Mouse (Mus musculus) brown adipose tissue, adult 24 weeks (tissue): ENCODE data around the gene Arid3b. TPM values are rescaled to one million over a fixed set of nuclear protein-coding genes. Genes with fewer than 3 reads are reported as not detected.
"Not testable (repeated sequence)": the region's sequence is repeated elsewhere in the genome, so short reads cannot be mapped to it uniquely, and the experiment has no call there.

Source experiments
- H3K27ac ChIP-seq: fragments of 200-500 bp; replicated peaks from 2 replicates; pipeline ENCODE4 v1.5.1; 2012; ENCODE audit warnings: low read depth, mild to moderate bottlenecking, low read length
- H3K4me1 ChIP-seq: fragments of 200-500 bp; 2 replicates; pipeline ENCODE4 v1.6.1; 2012; ENCODE audit warnings: low read length, mixed read lengths; ENCODE audit not compliant: control insufficient read depth, insufficient read depth, insufficient read length
- H3K4me3 ChIP-seq: fragments of 200-500 bp; 2 replicates; pipeline ENCODE4 v1.5.1; 2012; ENCODE audit warnings: low read depth, mild to moderate bottlenecking, low read length, moderate library complexity; ENCODE audit not compliant: insufficient read depth
- polyA plus RNA-seq: library from polyadenylated mRNA; stranded (reverse); fragments of >200 nt; gene quantifications from 2 replicates; pipeline ENCODE4 v1.2.4, GENCODE M21; 2012; ENCODE audit not compliant: missing spikeins, insufficient read depth, insufficient read length

Arid3b gene
- polyA plus RNA-seq: 2.6 and 4.5 TPM in 2 replicates

DNA sequence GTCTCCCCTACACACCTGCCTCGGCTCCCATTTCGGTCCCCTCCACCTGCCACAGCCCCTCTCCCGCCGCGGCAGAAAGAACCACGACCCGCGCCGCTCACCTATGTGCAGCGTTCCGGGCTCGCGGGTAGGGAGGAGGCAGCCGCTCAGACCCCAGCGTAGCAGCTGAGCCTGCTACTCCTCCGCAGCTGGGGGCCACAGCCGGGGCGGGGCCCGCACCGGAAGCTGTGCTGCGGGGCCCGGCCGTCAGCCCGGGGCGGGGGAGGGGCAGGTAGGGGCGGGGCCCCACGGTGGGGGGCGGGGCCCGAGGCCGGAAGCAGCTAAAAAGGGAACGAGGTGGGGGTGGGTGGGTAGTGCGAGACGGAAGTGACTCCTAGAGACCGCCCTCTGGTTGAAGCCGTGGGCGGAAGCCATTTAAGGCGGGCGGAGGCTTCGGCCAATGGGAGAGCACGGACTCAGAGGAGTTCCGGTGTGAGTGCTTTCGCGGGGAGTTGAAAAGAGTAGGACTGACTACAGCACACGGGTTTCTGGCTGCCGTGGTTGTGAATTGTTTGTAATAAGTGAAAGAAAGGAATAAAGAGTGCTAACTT lies at the start of gene Arid3b:
TSS of gene Arid3b (minus strand) at position 213 of the 590 bp plus-strand sequence.
- Histone ChIP-seq H3K27ac (peak within 1 kb of the TSS; percentile 23; the same call in 1 of the 2 replicates), H3K4me3 (peak within 1 kb of the TSS; percentile 86), H3K4me1 (peaks cover 3% of the 10 kb centered on the region; the same call in 1 of the 2 replicates)

DNA sequence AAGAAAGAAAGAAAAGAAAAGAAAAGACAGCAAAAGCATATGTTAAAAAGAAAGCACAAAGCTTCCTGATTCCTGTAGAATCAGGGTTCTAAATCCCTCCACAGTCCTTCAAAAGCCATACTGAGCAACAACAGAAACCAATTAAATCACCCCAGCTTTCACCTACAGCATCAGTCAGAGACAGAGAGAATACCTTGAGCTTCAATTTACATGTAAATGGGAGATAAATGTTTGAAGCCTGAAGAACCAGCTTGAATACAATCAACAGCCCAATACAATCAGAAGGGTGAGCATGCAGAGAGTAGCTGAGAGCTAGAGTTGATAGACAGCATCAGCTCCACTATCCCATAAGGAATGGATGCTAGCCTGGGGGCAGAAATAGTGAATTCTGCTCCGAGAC lies 46.8 kb upstream of the Arid3b start:
- H3K4me1 ChIP-seq: no peaks in the 10 kb centered on the region
- H3K27ac ChIP-seq: no peak overlapping the region
- H3K4me3 ChIP-seq: no peak overlapping the region

DNA sequence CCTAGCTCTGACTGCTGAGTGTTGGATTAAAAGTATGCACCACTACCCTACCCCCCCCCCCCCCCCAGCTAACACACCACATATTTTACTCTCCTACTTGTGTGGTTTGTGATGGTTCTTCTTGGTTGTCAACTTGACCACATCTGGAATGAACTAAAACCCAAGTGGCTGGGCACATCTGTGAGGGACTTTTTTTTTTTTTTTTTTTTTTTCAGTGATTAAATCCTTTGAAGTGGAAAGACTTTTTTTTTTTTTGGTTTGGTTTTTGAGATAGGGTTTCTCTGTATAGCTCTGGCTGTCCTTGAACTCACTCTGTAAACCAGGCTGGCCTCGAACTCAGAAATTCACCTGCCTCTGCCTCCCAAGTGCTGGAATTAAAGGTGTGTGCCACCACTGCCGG lies 45.2 kb upstream of the Arid3b start:
- not testable (repeated sequence) for H3K27ac ChIP-seq, H3K4me3 ChIP-seq, H3K4me1 ChIP-seq

DNA sequence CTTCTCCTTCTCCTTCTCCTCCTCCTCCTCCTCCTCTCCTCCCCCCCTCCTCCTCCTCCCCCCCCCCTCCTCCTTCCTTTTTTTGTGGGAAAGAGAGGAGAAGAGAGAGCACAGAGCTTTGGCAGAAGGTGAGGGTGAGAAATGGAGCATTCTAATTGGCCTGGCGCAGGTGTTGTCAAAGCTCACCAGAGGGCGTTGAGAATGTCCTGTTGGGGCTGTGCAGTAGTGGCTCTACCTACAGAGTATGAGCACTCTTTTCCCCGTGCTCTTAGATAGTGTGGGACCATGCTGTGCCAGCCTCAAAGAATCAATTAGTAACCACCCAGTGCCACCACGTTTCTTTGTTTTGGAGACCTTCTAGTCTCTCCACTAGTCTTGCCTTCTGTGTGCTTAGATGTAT lies 43.7 kb upstream of the Arid3b start:
- no peak overlapping the region for H3K4me3 ChIP-seq

DNA sequence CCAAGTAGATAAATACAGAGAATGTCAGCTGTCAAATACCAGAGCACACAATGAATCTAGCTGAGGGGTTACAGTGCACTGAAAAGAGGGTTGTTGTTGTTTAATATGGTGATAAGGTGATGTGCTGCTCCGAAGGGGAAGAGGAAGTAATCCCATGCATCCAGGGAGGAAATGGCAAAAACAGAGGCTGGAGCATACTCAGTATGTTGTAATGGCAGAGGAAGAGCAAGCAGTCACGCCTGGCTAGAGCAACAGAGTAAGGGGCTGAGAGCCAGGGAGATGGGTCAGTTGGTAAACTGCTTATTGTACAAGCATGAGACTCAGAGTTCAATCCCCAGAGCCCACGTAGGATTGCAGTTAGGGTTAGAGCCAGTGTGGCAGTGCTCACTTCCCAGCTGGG lies 42.6 kb upstream of the Arid3b start:
- no peak overlapping the region for H3K27ac ChIP-seq
- H3K4me1 ChIP-seq: no peaks in the 10 kb centered on the region
- no peak overlapping the region for H3K4me3 ChIP-seq

More for the DNA sequence above, 43.7 kb upstream of the Arid3b start:
- Histone ChIP-seq H3K27ac (no peak overlapping the region), H3K4me1 (no peaks in the 10 kb centered on the region)

DNA sequence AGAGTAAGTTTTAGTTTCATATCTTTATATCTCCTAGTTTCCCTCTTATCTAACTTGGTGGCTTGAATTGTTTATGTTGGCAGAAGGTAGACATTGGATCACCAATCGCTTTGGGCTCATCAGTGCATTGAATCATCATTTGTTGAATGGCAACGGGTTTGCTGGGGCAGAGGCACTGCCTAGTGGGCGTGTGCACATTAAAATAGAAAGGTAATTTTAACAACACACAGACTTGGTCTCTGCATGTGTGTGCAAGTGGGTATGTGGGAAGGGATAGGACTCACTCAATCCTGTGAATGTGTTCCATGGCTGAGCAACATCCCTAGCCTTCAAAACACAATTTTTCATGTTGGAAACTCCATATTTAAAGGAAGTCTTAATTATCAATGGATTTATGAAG lies 38.4 kb upstream of the Arid3b start:
- no peaks in the 10 kb centered on the region for H3K4me1 ChIP-seq
- H3K27ac ChIP-seq: no peak overlapping the region

DNA sequence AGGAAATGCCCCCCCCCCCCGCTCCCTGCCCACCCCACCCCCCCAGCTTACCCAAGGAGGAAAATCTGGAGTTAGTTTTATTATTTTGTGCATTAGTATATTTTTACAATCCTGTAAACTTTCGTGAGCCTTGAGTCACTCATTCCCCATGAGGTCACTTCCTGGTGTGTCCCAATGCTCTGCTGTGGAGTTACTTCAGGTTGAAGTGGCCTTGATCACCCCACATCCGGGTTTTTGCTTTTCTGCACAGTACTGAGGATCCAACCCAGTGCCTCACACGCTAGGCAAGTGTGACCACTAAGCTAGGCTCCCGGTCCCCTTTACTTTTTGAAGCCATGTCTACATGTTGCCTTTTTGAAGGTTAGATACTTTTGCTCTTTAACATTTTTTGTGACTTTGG lies 37.5 kb upstream of the Arid3b start:
- H3K4me1 ChIP-seq: no peaks in the 10 kb centered on the region
- no peak overlapping the region for H3K4me3 ChIP-seq
- no peak overlapping the region for H3K27ac ChIP-seq

More for the DNA sequence above, 38.4 kb upstream of the Arid3b start:
- no peak overlapping the region for H3K4me3 ChIP-seq

DNA sequence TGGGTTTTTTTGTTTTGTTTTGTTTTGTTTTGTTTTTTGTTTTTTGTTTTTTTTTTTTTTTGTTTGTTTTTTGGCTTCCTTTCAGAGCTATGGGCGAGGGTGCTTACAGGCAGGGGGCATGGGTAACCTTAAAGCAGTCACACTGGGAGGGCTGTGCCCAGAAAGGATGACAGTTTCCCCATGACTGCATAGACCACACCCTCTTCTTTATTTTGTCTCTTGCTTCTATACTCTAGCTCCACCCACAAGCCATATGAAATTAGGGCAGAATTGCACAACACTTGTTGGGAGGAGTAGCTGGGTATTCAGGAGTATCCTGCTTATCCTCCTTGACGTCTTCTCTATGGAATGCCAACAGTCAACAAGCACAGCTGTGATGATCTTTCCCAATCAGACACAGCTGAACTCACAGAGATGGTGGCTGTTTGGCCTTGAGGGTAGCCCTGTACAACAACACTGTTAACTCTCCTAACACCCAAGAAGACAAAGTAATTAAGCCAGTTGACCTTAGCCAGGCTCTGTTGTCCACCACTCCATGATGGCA lies 33.8 kb upstream of the Arid3b start:
- Histone ChIP-seq H3K27ac (no peak overlapping the region), H3K4me1 (no peaks in the 10 kb centered on the region), H3K4me3 (no peak overlapping the region)

DNA sequence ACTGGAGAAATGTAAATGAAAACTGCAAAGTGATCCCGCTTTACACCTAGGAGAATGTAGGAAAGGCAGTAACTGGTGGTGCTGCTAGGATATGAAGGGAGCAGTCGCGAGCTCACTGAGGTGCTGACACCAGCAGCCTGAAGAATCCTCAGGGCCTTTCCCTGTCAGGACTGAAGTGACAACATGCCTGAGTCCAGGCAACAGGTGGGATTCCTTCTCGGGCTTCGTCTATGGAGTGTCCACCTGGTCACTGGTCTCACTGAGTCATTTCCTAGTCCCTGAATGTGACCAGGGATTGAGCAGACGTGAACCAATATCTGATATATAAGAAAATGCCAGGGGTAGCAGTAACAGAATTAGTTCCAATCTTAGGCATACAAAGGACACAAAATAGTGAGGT lies 32.2 kb upstream of the Arid3b start:
- Histone ChIP-seq H3K4me1 (no peaks in the 10 kb centered on the region), H3K4me3 (no peak overlapping the region), H3K27ac (no peak overlapping the region)

DNA sequence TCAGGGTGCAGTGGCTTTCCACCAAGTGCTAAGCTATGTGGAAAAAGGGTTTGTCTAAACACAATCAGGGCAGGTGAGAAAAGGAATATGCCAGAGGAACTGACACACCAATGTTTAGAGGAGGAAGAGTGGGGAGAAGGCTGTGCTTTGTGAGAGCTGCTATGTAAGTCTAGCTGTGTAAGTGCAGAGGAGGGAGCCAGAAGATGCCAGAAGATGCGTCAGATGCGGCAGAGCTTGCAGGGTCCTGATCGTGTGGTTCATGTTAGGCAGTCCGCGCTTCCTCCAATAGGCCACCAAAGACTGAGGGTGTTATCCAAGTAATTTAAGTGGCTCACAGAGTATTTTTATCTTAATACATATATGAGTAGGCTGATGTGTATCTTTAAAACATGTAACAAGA lies 31.3 kb upstream of the Arid3b start:
- no peaks in the 10 kb centered on the region for H3K4me1 ChIP-seq
- H3K4me3 ChIP-seq: no peak overlapping the region
- H3K27ac ChIP-seq: no peak overlapping the region

DNA sequence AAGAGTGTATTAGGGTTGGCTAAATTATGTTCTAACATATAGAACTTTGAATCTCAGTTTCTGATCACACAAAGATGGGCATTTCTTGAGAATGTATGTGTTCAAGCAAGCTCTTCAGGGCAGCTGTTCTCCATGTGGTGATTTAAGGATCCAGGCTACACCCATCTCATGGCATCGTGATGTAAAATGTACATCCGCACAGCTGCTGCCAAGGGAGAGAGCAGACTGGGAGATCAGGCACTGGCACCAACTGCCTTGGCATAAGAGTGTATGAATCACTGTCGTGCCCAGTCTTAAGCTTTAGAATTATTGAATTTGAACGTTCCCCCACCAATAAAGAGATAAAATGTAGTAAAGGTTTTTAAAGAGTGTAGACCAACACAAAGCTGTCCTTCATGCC lies 30.6 kb upstream of the Arid3b start:
- H3K27ac ChIP-seq: no peak overlapping the region
- H3K4me1 ChIP-seq: no peaks in the 10 kb centered on the region
- H3K4me3 ChIP-seq: no peak overlapping the region

DNA sequence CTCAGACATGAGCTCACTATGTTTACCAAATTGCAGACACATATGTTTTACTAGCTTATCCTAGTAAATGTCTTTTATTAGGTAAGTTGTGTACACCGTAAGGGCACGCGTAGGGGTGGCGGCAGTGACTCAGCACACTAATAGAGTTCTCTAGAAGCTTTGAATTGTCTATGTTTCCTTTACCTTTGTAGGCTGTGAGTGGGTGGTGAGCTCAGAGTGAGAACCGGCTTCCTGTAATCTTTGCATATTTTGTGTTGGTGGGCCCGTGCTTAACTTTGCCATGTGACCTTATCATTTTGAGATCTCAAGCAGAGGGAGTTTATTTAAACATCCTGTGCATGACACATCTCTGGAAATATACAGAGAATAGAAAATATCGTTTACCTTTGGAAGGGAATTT lies 29.9 kb upstream of the Arid3b start:
- no peaks in the 10 kb centered on the region for H3K4me1 ChIP-seq

DNA sequence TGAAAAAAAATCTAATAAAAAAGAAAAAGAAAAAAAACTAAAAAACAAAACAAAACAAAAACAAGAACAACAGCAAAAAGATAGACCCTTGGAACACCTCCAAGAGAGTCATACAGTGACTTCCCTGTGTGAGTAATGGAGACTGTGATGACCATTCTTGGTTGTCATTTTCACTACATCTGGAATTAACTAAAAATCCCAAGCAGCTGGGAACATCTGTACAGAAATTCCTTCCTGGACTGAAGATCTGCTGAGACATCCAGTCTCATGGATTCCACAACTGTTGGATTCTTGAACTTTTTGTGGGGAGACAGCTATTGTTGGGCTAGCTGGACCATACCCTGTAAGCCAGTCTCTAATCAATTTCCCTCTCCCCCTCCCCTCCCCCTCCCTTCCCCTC lies 27.7 kb upstream of the Arid3b start:
- Histone ChIP-seq H3K27ac (no peak overlapping the region), H3K4me3 (no peak overlapping the region), H3K4me1 (no peaks in the 10 kb centered on the region)

More for the DNA sequence above, 29.9 kb upstream of the Arid3b start:
- no peak overlapping the region for H3K4me3 ChIP-seq
- H3K27ac ChIP-seq: no peak overlapping the region

DNA sequence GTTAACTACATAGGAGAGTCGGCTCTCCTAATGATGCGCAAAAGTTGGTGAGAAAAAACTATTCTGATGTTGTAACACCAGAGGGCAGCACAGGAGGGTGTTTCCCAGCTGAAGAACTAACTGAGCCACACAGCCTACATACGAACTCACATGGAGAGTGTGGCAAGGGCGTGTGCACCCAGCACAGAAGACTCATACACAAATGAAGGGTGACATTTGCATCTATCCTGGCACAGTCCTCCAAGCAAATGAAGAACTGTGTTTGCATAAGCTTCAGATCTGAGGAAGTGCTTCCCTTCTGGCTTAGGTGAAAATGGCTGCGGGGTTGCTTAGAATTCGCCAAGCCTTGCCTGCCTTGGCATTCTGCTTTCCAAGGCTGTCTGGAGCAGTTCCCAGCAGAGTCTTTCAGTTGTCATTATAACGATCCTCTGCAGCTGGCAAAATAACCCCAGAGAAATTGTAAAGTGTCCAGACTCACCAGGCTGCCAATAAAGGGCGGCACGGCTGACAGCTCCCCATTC lies 25.4 kb upstream of the Arid3b start:
- Histone ChIP-seq H3K4me3 (no peak overlapping the region), H3K27ac (no peak overlapping the region), H3K4me1 (no peaks in the 10 kb centered on the region)

DNA sequence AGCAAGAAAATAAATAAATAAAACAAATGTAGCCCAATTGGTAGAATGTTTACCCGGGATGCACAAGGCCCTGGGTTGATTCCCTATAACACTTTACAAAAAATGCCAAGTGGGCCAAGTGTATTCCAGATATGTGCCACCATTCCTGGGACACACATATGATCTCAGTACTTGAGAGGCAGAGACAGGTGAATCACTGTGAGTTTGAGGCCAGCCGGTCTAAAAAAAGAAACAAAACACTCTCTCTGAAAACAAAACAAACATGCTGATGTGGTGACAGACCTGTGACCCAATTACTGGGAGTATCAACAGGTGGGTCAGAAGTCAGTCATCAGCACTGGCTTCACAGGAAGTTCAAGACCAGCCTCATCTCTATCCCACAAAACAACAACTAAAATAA lies 19.9 kb upstream of the Arid3b start:
- Histone ChIP-seq H3K4me1 (no peaks in the 10 kb centered on the region), H3K4me3 (no peak overlapping the region)

DNA sequence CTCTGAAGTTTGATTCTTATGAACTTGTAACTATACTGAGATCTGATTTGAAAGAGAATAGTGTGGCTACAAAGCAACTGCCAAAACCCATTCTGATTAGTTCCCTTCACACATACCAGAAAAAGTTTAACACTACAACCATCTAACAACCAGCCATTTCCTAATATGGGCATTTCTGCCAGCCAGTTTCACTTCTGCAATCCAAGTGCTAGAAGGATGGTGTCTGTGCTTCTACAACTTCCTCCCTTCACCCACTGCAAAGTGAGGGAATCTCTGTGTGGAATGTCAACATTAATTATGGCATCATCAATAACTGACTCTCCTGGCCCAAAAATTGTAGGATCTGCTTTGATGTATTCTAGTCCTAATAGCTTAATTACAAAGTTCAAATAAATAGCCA lies 17.7 kb upstream of the Arid3b start:
- H3K27ac ChIP-seq: no peak overlapping the region
- H3K4me3 ChIP-seq: no peak overlapping the region
- no peaks in the 10 kb centered on the region for H3K4me1 ChIP-seq

More for the DNA sequence above, 19.9 kb upstream of the Arid3b start:
- no peak overlapping the region for H3K27ac ChIP-seq
